Mouse (Mus musculus) kidney, adult 2 months (tissue): ENCODE data around the gene Ppm1n.

Source experiments
- CTCF ChIP-seq: fragments of 200-500 bp; conservative IDR thresholded peaks from 2 replicates; pipeline ENCODE4 v1.5.1; 2011; ENCODE audit warnings: low read depth, mild to moderate bottlenecking, control low read depth, low read length, moderate library complexity, mixed read lengths; ENCODE audit not compliant: insufficient read depth, insufficient read length
- POLR2A ChIP-seq: fragments of 200-500 bp; IDR thresholded peaks from one replicate; pipeline ENCODE4 v1.6.1; 2011; ENCODE audit warnings: low read depth, low read length, control low read depth

DNA sequence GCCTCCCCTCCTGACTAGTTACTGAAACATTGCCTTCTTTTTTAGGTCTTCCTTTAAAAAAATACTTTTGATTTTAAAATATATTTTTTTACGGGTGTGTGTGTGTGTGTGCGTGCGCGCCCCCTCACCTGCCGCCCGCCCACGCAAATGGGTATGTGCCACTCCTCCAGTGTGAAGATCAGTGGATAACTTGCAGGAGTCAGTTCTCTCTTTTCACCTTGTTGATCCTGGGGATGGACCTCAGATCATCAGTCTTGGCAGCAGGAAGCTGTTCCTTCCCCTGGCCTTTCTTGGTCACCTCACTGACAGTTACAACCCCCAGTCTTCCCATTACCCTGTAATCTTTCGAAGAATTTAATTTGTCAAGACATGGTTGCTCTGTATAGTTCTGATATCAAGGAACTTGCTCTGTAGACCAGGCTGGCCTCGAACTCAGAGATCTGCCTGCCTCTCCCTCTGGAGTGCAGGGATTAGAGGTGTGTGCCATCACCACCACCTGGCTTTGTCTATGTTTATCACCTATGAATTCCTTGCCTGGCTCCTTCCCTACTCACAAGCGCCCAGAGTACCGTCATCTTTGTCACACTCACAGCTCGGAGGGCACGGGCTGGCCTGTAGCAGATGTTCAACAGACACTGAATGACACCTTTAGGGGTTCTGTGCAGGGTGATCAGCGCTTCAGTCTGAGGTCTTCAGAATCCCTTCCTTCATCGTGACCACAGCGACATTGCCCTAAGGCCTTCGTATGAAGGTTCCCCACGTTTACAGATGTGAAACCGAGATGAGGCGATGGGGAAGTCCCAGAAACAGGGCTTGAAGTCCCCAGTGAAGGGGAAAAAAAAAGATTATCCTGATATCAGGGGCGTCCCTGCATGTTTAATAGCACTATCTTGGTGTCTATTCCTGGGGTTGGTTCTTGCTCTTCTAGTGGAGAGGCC is 45.7 kb upstream of the Ppm1n start:
- TF ChIP-seq POLR2A (no peak), CTCF (no peak)
